Mouse (Mus musculus): ENCODE results near the gene Olfr1507. TPM values are rescaled to one million over a fixed set of nuclear protein-coding genes. Genes with fewer than 3 reads are reported as not detected.

The Olfr1507 gene
- polyA plus RNA-seq, 1 experiment = 0.28 TPM

DNA sequence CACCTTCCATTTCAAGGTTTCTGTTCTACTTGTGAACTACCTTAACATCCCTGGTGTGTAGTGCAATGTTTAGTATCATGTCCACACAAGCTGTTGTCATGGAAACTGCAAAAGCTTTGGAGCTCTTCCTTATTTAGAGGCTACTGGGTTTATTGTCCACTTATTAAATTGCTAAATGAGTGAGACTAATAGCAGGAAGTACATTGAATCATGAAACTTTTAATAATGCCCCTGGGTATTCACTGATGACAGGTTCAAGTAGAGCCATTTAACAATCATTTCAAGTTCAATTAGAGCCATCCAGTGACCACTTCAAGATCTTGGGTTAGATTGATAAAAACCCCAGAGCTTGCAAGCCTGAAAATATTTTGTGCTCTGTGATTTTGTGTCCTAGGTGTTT lies 52.9 kb downstream of the Olfr1507 start, which contains the start of gene Olfr1509:
TSS of gene Olfr1509 (plus strand) at position 301 of the 400 bp plus-strand sequence.
- Histone ChIP-seq H3K4me1 (replicated peaks; ENCODE audit: control insufficient read depth, insufficient read depth, low read length) (no peaks in the 10 kb centered on the region), H3K27me3 (ENCODE audit: control insufficient read depth, insufficient read depth, low read length) (no peaks in the 10 kb centered on the region), H3K27ac (ENCODE audit: control insufficient read depth, insufficient read depth, low read length) (no peak within 1 kb of the TSS), H3K36me3 (ENCODE audit: control insufficient read depth, insufficient read depth, low read length) (no peaks in the 10 kb centered on the region), H3K4me3 (ENCODE audit: control insufficient read depth, insufficient read depth, low read length) (no peak within 1 kb of the TSS)
- TF ChIP-seq CTCF (IDR thresholded peaks at IDR 0.05; ENCODE audit: borderline replicate concordance, control insufficient read depth, extremely low read depth, insufficient read depth, low read length, poor library complexity) (no peak), POLR2A (IDR thresholded peaks at IDR 0.05; ENCODE audit: control insufficient read depth, extremely low read depth, insufficient read depth, low read length, poor library complexity) (no peak)
- DNase-seq = no peak

Other genes starting within 250 kb of the Olfr1507 start
- 66.6 and 70.2 TPM in 2 replicates for gene Chd8, start 238.0 kb downstream of the Olfr1507 start, polyA plus RNA-seq (2012; rRNA removed)
- 73.5 and 96.7 TPM in 2 replicates for gene Tox4, start 216.6 kb downstream of the Olfr1507 start, polyA plus RNA-seq (2012; rRNA removed)
- 12.8 and 15.3 TPM in 2 replicates for gene Rab2b, start 216.2 kb downstream of the Olfr1507 start, polyA plus RNA-seq (2012; rRNA removed)
- 51.4 and 54.2 TPM in 2 replicates for gene Mettl3, start 190.6 kb downstream of the Olfr1507 start, polyA plus RNA-seq (2012; rRNA removed)
- gene Sall2, start 167.0 kb downstream of the Olfr1507 start, polyA plus RNA-seq (2012; rRNA removed) = 23.3 and 24.7 TPM in 2 replicates
- gene Olfr1513, start 139.3 kb downstream of the Olfr1507 start, polyA plus RNA-seq (2012; rRNA removed) = not detected in 2 replicates
- 0.04 TPM in 1 of 2 replicates, not detected in the other for gene Olfr1512, start 116.6 kb downstream of the Olfr1507 start, polyA plus RNA-seq (2012; rRNA removed)
- not detected in 2 replicates for gene Olfr1511, start 98.4 kb downstream of the Olfr1507 start, polyA plus RNA-seq (2012; rRNA removed)
- not detected in 2 replicates for gene Olfr1510, start 81.4 kb downstream of the Olfr1507 start, polyA plus RNA-seq (2012; rRNA removed)
- not detected in 2 replicates for gene Olfr1509, start 52.8 kb downstream of the Olfr1507 start, polyA plus RNA-seq (2012; rRNA removed)
- gene Olfr1508, start 28.3 kb downstream of the Olfr1507 start, polyA plus RNA-seq (2012; rRNA removed) = not detected in 2 replicates

All from thymus, adult 2 months (tissue).